Mouse (Mus musculus): ENCODE results near the gene Rtel1.
A peak's percentile ranks its signal among the peaks of the same experiment; 100 is the strongest.

Gene Rtel1

GRCm38 (mm10) chr2:181332542-181332941 lies 13.0 kb downstream of the Rtel1 start:
- DNase-seq = no peak

DNA sequence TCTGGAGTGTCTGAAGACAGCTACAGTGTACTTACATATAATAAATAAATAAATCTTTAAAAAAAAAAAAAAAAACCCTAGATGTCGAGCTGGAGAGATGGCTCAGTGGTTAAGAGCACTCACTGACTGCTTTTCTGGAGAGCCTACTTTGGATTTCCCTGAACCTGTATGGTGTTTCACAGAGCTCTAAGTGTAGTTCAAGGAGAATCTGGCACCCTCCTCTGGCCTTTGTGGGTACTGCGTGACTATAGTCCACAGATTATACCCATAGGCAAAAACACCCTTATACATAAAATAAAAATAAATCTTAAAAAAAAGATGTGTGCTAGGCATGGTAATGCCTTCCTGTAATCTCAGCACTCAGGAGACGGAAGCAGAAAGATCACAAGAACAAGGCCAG lies 14.5 kb downstream of the Rtel1 start:
- DNase-seq = peak; percentile 76 to 85

DNA sequence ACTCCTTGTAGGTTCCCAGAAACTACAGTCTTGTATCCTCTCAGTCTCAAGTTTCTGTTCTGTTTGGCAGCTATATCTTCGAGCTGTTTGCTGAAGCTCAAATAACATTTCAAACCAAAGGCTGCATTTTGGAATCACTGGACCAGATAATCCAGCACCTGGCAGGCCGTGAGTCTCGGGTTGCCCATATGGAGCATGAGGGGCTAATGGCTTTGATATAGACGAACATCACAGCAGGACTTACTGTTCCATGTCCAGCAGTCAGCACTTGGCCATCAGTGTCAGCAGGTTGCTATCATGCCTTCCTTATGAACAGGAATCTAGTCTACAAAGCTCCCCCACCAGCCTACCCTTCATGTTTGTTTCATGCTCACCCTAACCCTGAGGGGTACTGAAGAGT lies 20.9 kb downstream of the Rtel1 start:
- DNase-seq = peak; percentile 60 to 66

- no peak for DNase-seq
Observed at GRCm38 (mm10) chr2:181342766-181343165, 23.2 kb downstream of the Rtel1 start.

DNA sequence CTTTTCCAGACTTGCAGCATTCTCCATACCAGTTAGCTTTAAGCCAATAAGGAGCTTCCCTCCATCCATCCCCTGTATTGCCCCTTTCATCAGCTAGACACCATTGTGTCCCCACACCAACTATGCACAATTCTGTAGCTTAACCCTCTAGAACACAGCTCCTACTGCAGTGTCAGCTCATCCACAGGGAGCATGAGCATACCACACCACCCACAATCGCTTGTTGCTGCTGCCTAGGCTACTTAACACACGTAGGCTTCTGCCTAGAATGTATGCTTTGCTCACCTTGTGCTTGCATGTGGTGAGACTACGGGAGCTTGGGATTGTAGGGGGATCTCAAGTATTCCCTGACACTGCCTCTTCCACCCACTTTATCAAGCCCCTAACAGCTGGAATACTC lies 37.2 kb downstream of the Rtel1 start:
- no peak for DNase-seq

GRCm38 (mm10) chr2:181363946-181364345 lies 44.4 kb downstream of the Rtel1 start:
- no peak for DNase-seq

GRCm38 (mm10) chr2:181364487-181364859 lies 44.9 kb downstream of the Rtel1 start:
- no peak for DNase-seq

DNA sequence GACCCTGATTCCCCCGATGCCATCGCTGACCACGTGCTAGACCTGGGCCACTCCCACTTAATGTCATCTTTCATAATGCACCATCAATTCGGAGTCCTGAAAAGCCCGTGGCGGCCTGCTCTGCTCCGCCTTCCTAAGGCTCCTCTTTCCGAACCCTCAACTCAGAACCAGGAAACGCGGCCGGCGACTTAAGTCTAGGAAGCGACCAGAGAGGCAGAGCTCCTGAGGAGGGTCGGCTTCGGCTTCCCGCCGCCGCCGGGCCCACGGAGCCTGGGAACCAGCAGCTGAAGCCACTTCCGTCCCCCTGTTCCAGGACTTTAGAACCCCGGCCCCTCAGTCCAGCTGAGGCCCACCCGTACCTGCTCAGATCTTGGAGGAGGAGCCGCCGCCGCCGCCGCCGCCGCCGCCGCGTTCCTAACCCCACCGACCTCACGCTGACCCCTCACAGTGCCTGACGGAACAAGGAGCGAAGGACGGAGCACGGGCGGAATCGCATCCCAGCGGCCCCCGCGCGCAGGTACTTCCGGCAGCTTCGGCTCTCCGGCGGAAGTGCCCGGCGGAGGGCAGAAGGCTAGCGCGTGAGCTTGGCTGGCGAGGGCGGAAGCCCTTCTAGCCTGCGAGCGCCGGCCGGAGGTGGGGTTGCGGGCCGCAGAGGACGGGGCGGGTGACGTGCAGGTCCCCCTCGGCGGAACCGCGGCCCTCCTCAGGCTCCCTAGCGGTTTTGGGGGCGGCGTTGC lies 45.5 kb downstream of the Rtel1 start, which contains the start of the genes Zgpat and Arfrp1:
Gene Zgpat, plus strand, starts transcription at position 69 of the 737 bp plus-strand sequence.
Gene Arfrp1, minus strand, starts transcription at position 545 of the 737 bp plus-strand sequence.
- DNase-seq = peak; percentile 94 to 96

DNA sequence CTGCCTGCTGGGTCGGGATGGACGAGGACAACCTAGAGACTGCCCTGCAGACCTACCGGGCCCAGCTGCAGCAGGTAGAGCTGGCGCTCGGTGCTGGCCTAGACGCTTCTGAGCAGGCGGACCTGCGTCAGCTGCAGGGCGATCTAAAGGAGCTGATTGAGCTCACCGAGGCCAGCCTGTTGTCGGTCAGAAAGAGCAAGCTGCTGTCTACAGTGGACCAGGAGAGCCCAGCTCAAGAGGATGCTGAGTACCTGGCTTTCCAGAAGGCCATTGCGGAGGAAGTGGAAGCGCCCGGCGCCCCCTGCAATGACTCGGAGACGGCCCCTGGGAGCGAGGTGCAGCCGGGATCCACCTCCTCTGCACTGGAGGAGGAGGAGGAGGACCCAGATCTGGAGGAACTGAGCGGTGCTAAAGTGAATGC lies 46.1 kb downstream of the Rtel1 start:
- no peak for DNase-seq

DNA sequence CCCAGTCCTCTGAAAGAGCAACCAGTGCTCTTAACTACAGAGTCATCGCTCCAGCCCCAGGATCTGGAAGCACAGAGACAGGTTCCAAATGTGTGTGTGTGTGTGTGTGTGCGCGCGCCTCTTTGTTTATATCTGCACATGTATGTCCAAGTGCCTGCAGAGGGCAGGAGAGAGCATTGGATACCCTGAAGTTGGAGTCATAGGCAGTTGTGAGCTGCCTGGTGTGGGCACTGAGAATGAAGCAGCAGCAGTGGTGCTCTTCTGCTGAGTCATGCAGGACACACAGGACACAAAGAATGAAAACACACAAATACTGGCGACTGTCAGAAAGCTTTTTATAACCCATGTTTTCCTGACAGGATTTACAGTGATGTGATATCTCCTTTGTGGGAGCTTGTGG lies 50.5 kb downstream of the Rtel1 start:
- no peak for DNase-seq

GRCm38 (mm10) chr2:181375787-181376186 lies 56.2 kb downstream of the Rtel1 start:
- no peak for DNase-seq

DNA sequence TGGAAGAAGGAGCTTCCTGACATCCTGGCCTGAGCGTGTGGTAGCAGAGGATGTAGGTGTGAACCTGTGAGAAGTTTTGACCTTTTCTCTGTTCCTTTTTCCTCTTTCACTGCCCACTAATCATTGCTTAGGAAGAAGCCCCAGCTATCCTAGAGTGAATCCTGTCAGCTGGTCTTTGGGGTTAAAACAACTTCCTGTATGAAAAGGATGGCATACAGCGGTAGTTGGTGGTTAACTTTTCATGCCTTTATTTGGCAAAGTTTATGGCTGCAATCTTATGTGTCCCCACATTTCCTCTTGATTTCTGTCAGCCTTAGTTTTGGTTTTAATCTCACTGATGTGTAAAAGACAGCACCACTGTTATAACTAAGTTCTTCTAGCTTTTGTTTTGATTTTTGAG lies 57.7 kb downstream of the Rtel1 start:
- DNase-seq = no peak

- no peak for DNase-seq
Observed at GRCm38 (mm10) chr2:181378701-181379100, 59.2 kb downstream of the Rtel1 start.

GRCm38 (mm10) chr2:181379778-181380177 lies 60.2 kb downstream of the Rtel1 start, which contains the start of gene Lime1:
TSS of gene Lime1 (plus strand) at chr2:181380078.
- DNase-seq = no peak

- no peak for DNase-seq
Observed at GRCm38 (mm10) chr2:181380251-181380650, 60.7 kb downstream of the Rtel1 start.

DNA sequence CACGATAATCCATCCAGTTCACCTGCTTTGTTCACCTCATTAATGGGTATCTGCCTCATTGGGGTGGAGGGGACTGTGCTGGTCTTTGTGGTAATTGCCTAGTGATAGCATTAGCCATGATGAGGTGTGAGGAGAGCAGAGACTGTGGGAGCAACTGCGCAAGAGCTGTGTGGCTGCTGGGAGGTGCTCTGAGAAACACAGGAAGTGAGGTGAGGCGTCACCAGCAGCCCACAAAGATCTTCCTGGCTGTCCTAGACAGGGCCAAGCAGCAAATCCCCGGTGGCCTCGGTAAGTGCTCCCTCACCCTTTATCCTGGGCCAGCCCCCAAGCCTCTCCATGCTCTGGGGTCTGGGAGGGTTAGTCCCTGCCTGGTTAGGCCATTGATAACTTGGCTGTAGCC lies 61.6 kb downstream of the Rtel1 start:
- no peak for DNase-seq

DNA sequence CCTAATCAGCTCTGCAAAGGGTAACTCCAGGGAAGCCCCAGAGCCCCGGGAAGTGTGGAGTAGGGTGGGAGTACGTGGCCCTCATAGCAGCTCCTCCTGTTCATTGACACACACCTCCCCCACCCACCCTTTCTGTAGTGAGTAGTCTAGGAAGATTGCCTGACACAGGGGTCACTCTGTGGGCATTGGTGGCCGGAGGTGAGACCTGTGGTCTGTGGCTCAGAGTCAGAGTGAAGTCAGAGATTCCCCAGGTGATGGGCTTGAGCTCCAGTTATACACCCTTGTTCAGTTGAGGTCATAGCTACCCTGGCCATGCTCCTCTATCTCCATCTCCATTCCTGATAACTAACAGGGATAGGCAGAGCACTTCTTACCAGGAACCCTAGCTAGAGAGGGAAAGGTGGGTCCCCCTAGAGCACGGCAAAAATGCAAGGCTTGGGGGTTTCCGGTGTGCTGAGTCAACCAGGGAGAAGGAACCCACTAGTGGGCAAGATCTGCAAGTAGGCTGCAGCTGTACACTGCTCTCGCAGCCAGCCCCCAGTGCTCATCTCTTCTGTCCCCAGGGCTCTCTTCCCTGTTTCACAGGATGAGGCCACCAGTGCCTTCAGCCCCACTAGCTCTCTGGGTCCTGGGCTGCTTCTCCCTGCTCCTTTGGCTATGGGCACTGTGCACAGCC lies 62.2 kb downstream of the Rtel1 start:
- DNase-seq = no peak

- DNase-seq = no peak
Observed at GRCm38 (mm10) chr2:181384463-181384862, 64.9 kb downstream of the Rtel1 start.

DNA sequence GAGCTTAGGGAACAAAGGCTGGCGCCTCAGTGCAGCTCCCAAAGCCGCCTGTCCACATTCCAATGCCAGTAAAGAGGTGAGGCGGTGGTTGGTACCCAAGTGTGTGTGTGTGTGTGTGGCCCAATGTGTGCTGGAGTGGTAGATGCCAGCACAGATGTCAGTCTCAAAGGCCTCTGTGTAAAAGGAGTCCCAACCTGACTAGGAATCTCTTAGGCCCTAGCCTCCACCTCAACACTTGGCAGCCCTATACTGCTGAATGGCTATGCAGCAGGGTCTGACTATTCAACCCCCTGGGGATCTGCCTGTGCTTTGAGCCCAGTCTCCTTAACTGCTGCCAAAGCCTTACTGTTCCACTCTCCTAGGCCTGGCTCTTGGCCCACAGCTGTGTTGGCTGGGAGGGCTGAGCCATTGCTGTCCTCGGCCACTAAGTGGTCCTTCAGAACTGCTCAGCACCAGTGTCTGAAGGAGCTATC lies 65.4 kb downstream of the Rtel1 start:
- DNase-seq = peak; percentile 55 to 66

GRCm38 (mm10) chr2:181385885-181386284 lies 66.3 kb downstream of the Rtel1 start:
- DNase-seq = peak; percentile 91

DNA sequence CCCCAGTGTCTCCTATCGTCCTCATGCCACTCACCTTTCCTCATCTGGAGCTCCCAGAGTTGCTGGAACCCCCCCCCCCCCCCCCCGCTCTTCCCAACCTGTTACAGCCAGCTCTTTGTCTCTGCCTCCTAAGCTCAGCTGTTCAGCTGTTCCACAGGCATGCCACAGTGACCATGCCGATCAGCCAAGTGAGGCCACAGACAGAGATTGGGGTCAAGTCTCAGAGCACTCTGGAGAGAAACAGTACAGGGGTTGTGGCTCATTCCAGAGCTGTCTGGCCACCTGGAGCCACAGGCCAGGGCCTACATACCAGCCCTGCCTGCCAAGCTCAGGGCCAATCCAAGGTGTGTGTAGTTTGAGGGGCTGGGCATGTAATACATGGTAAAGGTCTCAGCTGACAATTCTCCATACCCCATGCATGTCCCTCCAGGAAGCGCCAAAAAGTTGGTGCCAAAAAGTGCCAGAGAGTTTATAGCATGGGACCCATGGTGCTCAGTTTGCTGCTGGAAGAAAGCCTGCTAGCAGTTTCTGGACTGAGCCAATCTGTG lies 67.2 kb downstream of the Rtel1 start:
- DNase-seq = no peak

DNA sequence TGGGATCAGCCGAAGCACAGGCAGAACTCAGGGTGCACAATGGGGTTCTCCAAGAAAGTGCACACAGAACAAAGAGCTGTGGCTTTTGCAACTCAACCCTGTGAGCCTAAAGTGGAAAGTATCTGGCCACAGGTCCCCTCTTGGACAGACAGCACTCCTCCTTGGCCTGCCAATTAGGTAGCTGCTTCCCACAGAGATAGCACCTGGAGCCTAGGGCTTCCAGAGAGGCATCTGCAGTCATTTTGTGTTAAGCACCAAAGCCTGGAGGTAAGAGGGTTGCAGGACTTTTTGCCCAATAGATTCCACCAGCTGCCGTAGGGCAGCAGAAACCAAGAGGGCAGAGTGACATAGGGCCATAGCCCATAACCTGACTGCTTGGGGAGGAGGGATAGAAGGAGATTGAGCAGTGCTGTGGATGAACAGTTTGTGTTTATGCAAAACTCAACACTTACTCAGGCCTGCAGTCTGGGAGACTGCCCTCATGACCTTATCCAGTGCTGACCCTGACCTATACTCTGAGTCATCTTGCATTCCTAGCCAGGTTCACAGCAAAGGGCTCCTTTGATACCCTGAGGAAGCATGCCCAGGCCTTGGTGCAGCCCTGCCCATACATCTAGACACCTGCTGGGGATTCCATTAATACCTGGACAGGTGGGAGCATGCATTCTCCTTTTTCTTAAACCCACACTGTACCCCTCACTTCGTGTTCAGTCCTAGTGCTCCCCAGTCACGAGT lies 70.8 kb downstream of the Rtel1 start:
- peak; percentile 75 to 76 for DNase-seq

DNA sequence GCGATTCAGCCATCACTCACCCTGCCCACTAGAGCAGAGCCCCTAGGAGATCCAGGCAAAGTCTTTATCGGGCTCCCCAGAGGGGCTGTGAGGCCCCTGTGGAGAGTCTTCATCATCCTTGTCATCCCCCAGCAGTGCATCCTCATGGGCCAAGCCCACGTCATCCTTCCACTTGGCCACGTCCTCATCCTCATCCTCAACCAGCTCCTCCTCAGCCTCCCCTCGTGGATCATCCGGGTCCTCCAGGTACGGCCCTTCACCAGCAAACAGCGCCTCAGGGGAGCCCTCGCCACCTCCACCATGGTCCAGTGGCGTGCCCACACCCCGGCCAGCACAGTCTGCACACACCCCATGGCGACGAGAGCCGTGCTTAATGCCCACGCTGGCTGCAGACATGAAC lies 71.5 kb downstream of the Rtel1 start:
- DNase-seq = no peak

All from cerebellum, postnatal 25 days (tissue).